Mouse (Mus musculus): ENCODE data around the gene Sdccag8. TPM values are rescaled to one million over a fixed set of nuclear protein-coding genes. Genes with fewer than 3 reads are reported as not detected.
A peak's percentile ranks its signal among the peaks of the same experiment; 100 is the strongest.

Gene Sdccag8
- polyA plus RNA-seq, 1 experiment from 2014 or later: 22.8 TPM

GRCm38 (mm10) chr1:176997711-176998689, 183.5 kb downstream of the Sdccag8 start:
- peak overlapping the region; percentile 95 for H3K27ac ChIP-seq (replicated peaks)
- no peaks in the 10 kb centered on the region for H3K36me3 ChIP-seq
- peak; percentile 77 for DNase-seq (ENCODE audit: low spot score)
- no peaks in the 10 kb centered on the region for H3K9me3 ChIP-seq (replicated peaks)
- 17% methylated on average over 33 of the region's 33 CpGs for WGBS
- no peaks in the 10 kb centered on the region for H3K27me3 ChIP-seq (ENCODE audit: low read depth, poor library complexity, severe bottlenecking)
- H3K4me3 ChIP-seq: peak overlapping the region; percentile 52
- peaks cover 93% of the 10 kb centered on the region for H3K4me1 ChIP-seq

GRCm38 (mm10) chr1:176999011-176999410, 184.6 kb downstream of the Sdccag8 start:
- Histone ChIP-seq H3K4me1 (peaks cover 93% of the 10 kb centered on the region), H3K4me3 (no peak overlapping the region; the same call in 1 of the 2 replicates), H3K27me3 (ENCODE audit: low read depth, poor library complexity, severe bottlenecking) (no peaks in the 10 kb centered on the region), H3K9me3 (replicated peaks) (no peaks in the 10 kb centered on the region), H3K27ac (replicated peaks) (peak overlapping the region; percentile 95), H3K36me3 (no peaks in the 10 kb centered on the region)
- WGBS: 28% methylated on average over 6 of the region's 6 CpGs
- peak; percentile 68 for DNase-seq (ENCODE audit: low spot score)

GRCm38 (mm10) chr1:177002951-177003350, 188.5 kb downstream of the Sdccag8 start:
- no peak for DNase-seq (ENCODE audit: low spot score)
- Histone ChIP-seq H3K27me3 (ENCODE audit: low read depth, poor library complexity, severe bottlenecking) (no peaks in the 10 kb centered on the region), H3K9me3 (replicated peaks) (no peaks in the 10 kb centered on the region), H3K4me3 (no peak overlapping the region), H3K4me1 (peaks cover 67% of the 10 kb centered on the region), H3K36me3 (no peaks in the 10 kb centered on the region), H3K27ac (replicated peaks) (peak overlapping the region; percentile 53)
- WGBS: 51% methylated on average over 6 of the region's 6 CpGs

GRCm38 (mm10) chr1:177004041-177004741, 189.7 kb downstream of the Sdccag8 start:
- Histone ChIP-seq H3K4me1 (peaks cover 67% of the 10 kb centered on the region), H3K27ac (replicated peaks) (peak overlapping the region; percentile 53)

GRCm38 (mm10) chr1:177007405-177007804, 192.9 kb downstream of the Sdccag8 start:
- 97% methylated on average over 3 of the region's 3 CpGs for WGBS
- Histone ChIP-seq H3K9me3 (replicated peaks) (no peaks in the 10 kb centered on the region), H3K4me1 (peaks cover 69% of the 10 kb centered on the region), H3K27ac (replicated peaks) (peak overlapping the region; percentile 1; the same call in 1 of the 2 replicates), H3K27me3 (ENCODE audit: low read depth, poor library complexity, severe bottlenecking) (no peaks in the 10 kb centered on the region), H3K36me3 (no peaks in the 10 kb centered on the region), H3K4me3 (no peak overlapping the region)
- no peak for DNase-seq (ENCODE audit: low spot score)

More at GRCm38 (mm10) chr1:177004041-177004741, 189.7 kb downstream of the Sdccag8 start:
- Histone ChIP-seq H3K27me3 (ENCODE audit: low read depth, poor library complexity, severe bottlenecking) (no peaks in the 10 kb centered on the region), H3K36me3 (no peaks in the 10 kb centered on the region), H3K9me3 (replicated peaks) (no peaks in the 10 kb centered on the region), H3K4me3 (no peak overlapping the region)
- DNase-seq (ENCODE audit: low spot score): no peak
- WGBS: 74% methylated on average over 4 of the region's 4 CpGs

GRCm38 (mm10) chr1:177008777-177009176, 194.3 kb downstream of the Sdccag8 start:
- Histone ChIP-seq H3K4me1 (peaks cover 72% of the 10 kb centered on the region), H3K36me3 (no peaks in the 10 kb centered on the region), H3K9me3 (replicated peaks) (no peaks in the 10 kb centered on the region), H3K4me3 (no peak overlapping the region), H3K27ac (replicated peaks) (peak overlapping the region; percentile 46; the same call in 1 of the 2 replicates), H3K27me3 (ENCODE audit: low read depth, poor library complexity, severe bottlenecking) (no peaks in the 10 kb centered on the region)
- no peak for DNase-seq (ENCODE audit: low spot score)
- 72% methylated on average over 1 of the region's 1 CpGs for WGBS

GRCm38 (mm10) chr1:177010041-177010440, 195.6 kb downstream of the Sdccag8 start:
- Histone ChIP-seq H3K4me3 (no peak overlapping the region), H3K36me3 (no peaks in the 10 kb centered on the region), H3K9me3 (replicated peaks) (no peaks in the 10 kb centered on the region), H3K4me1 (peaks cover 73% of the 10 kb centered on the region), H3K27me3 (ENCODE audit: low read depth, poor library complexity, severe bottlenecking) (no peaks in the 10 kb centered on the region), H3K27ac (replicated peaks) (peak overlapping the region; percentile 85)
- no peak for DNase-seq (ENCODE audit: low spot score)
- WGBS: 51% methylated on average over 3 of the region's 3 CpGs

- Histone ChIP-seq H3K27ac (replicated peaks) (peak overlapping the region; percentile 85), H3K9me3 (replicated peaks) (no peaks in the 10 kb centered on the region), H3K36me3 (no peaks in the 10 kb centered on the region), H3K27me3 (ENCODE audit: low read depth, poor library complexity, severe bottlenecking) (no peaks in the 10 kb centered on the region), H3K4me1 (peaks cover 78% of the 10 kb centered on the region), H3K4me3 (no peak overlapping the region)
- peak; percentile 54 for DNase-seq (ENCODE audit: low spot score)
- WGBS: 44% methylated on average over 6 of the region's 6 CpGs
Observed at GRCm38 (mm10) chr1:177010607-177011302, 196.3 kb downstream of the Sdccag8 start.

- peaks cover 87% of the 10 kb centered on the region for H3K4me1 ChIP-seq
Observed at GRCm38 (mm10) chr1:177011688-177012087, 197.2 kb downstream of the Sdccag8 start.

GRCm38 (mm10) chr1:177012774-177013173, 198.3 kb downstream of the Sdccag8 start:
- peaks cover 96% of the 10 kb centered on the region for H3K4me1 ChIP-seq
- H3K27ac ChIP-seq (replicated peaks): peak overlapping the region; percentile 70
- H3K36me3 ChIP-seq: no peaks in the 10 kb centered on the region
- H3K9me3 ChIP-seq (replicated peaks): no peaks in the 10 kb centered on the region
- H3K27me3 ChIP-seq (ENCODE audit: low read depth, poor library complexity, severe bottlenecking): no peaks in the 10 kb centered on the region
- no peak for DNase-seq (ENCODE audit: low spot score)
- H3K4me3 ChIP-seq: no peak overlapping the region
- WGBS: 47% methylated on average over 3 of the region's 3 CpGs

More at GRCm38 (mm10) chr1:177011688-177012087, 197.2 kb downstream of the Sdccag8 start:
- no peaks in the 10 kb centered on the region for H3K36me3 ChIP-seq
- WGBS: 86% methylated on average over 13 of the region's 13 CpGs
- peak overlapping the region; percentile 85 for H3K27ac ChIP-seq (replicated peaks)
- H3K27me3 ChIP-seq (ENCODE audit: low read depth, poor library complexity, severe bottlenecking): no peaks in the 10 kb centered on the region
- DNase-seq (ENCODE audit: low spot score): no peak
- no peaks in the 10 kb centered on the region for H3K9me3 ChIP-seq (replicated peaks)
- no peak overlapping the region for H3K4me3 ChIP-seq

GRCm38 (mm10) chr1:177013313-177013712, 198.9 kb downstream of the Sdccag8 start:
- no peak for DNase-seq (ENCODE audit: low spot score)
- 0 out of 2 replicates have a peak, but pooled peaks cover 4% of the 10 kb centered on the region for H3K36me3 ChIP-seq
- no peaks in the 10 kb centered on the region for H3K9me3 ChIP-seq (replicated peaks)
- 89% methylated on average over 1 of the region's 1 CpGs for WGBS
- H3K4me1 ChIP-seq: peaks cover 96% of the 10 kb centered on the region
- H3K27ac ChIP-seq (replicated peaks): peak overlapping the region; percentile 70
- no peak overlapping the region for H3K4me3 ChIP-seq
- H3K27me3 ChIP-seq (ENCODE audit: low read depth, poor library complexity, severe bottlenecking): no peaks in the 10 kb centered on the region

- Histone ChIP-seq H3K27me3 (ENCODE audit: low read depth, poor library complexity, severe bottlenecking) (no peaks in the 10 kb centered on the region), H3K27ac (replicated peaks) (peak overlapping the region; percentile 70), H3K4me3 (no peak overlapping the region), H3K9me3 (replicated peaks) (no peaks in the 10 kb centered on the region), H3K4me1 (peaks cover 96% of the 10 kb centered on the region), H3K36me3 (0 out of 2 replicates have a peak, but pooled peaks cover 9% of the 10 kb centered on the region)
- no peak for DNase-seq (ENCODE audit: low spot score)
- WGBS: 97% methylated on average over 3 of the region's 3 CpGs
Observed at GRCm38 (mm10) chr1:177013776-177014175, 199.3 kb downstream of the Sdccag8 start.

All from midbrain, embryonic 10.5 days (tissue).